Mouse (Mus musculus): ENCODE data around the gene Hlf. TPM values are rescaled to one million over a fixed set of nuclear protein-coding genes. Genes with fewer than 3 reads are reported as not detected.
A peak's percentile ranks its signal among the peaks of the same experiment; 100 is the strongest.

Gene Hlf
- total RNA-seq, 2 experiments from 2014 or later: 138 to 143 TPM

GRCm38 (mm10) chr11:90370367-90370766, 20.3 kb downstream of the Hlf start:
- intact Hi-C loops (cut with DNase I): no loop called here
- DNase-seq (ENCODE audit: extremely low spot score in 1 of 2, low spot score in 2 of 2): no peak
- no peak for TF ChIP-seq CTCF (IDR thresholded peaks at IDR 0.05)
- Histone ChIP-seq H3K27ac (peak overlapping the region; percentile 89), H3K4me3 (no peak overlapping the region)

- no peak for TF ChIP-seq CTCF (IDR thresholded peaks at IDR 0.05)
- DNase-seq (ENCODE audit: extremely low spot score in 1 of 2, low spot score in 2 of 2): peak; percentile 90 to 93
- Histone ChIP-seq H3K27ac (peak overlapping the region; percentile 89), H3K4me3 (peak overlapping the region; percentile 21; the same call in 1 of the 2 replicates)
- intact Hi-C loops (cut with DNase I): loop anchor here (1.0 to 5.0 kb wide), 2 partner anchors 20 to 117 kb away; no protein-coding TSS in a partner anchor
Measured at GRCm38 (mm10) chr11:90369605-90370004, 21.1 kb downstream of the Hlf start.

GRCm38 (mm10) chr11:90369115-90369514, 21.6 kb downstream of the Hlf start:
- Histone ChIP-seq H3K4me3 (peak overlapping the region; percentile 21; the same call in 1 of the 2 replicates), H3K27ac (peak overlapping the region; percentile 89)
- TF ChIP-seq CTCF (IDR thresholded peaks at IDR 0.05): no peak
- DNase-seq (ENCODE audit: extremely low spot score in 1 of 2, low spot score in 2 of 2): no peak
- intact Hi-C loops (cut with DNase I): loop anchor here (1.0 to 5.0 kb wide), 2 partner anchors 20 to 117 kb away; no protein-coding TSS in a partner anchor

- TF ChIP-seq CTCF (IDR thresholded peaks at IDR 0.05): no peak
- Histone ChIP-seq H3K27ac (peak overlapping the region; percentile 89), H3K4me3 (no peak overlapping the region)
- no peak for DNase-seq (ENCODE audit: extremely low spot score in 1 of 2, low spot score in 2 of 2)
- intact Hi-C loops (cut with DNase I): loop anchor here (5.0 kb wide), 1 partner anchor 116 kb away; no protein-coding TSS in a partner anchor
Measured at GRCm38 (mm10) chr11:90367894-90368860, 22.5 kb downstream of the Hlf start.

- no peak for DNase-seq (ENCODE audit: extremely low spot score in 1 of 2, low spot score in 2 of 2)
- TF ChIP-seq CTCF (IDR thresholded peaks at IDR 0.05): no peak
- intact Hi-C loops (cut with DNase I): loop anchor here (5.0 kb wide), 1 partner anchor 113 kb away; no protein-coding TSS in a partner anchor
- H3K27ac ChIP-seq: peak overlapping the region; percentile 58; the same call in 1 of the 2 replicates
- no peak overlapping the region for H3K4me3 ChIP-seq
Measured at GRCm38 (mm10) chr11:90364865-90365264, 25.8 kb downstream of the Hlf start.

DNA sequence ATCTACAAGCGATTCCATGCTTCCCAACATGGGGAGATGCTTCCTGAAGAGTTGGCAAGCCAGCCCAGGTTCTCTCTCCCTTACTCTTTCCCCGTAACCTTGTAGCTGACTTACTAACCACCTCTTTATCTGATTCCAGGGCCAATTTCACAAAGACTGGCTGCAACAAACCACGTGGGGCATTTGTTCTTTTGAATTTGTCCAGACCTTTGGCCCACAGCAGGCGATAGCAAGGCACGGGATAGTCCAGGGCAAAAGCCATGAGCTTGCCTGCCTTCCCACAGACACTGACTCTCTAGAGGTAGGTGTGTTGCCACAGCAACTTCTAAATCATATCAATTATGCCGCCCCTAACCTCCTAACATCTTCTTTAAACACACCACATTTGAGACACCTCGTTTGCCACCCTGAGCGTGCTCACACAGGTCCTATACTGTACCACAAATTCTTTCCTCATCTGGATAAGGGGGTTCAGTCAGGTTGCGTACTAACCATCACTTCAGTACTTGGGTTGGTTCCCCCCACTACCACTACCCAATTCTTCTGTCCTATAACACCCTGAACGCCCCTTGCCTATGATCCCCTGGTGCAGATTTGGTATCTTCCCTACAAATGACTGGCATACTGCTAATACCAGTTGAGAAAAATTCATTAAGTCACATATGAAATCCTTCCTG, 26.7 kb downstream of the Hlf start:
- Histone ChIP-seq H3K4me3 (no peak overlapping the region), H3K27ac (no peak overlapping the region)
- no peak for DNase-seq (ENCODE audit: extremely low spot score in 1 of 2, low spot score in 2 of 2)
- intact Hi-C loops (cut with DNase I): no loop called here
- no peak for TF ChIP-seq CTCF (IDR thresholded peaks at IDR 0.05)

- Histone ChIP-seq H3K4me3 (no peak overlapping the region), H3K27ac (no peak overlapping the region)
- intact Hi-C loops (cut with DNase I): no loop called here
- DNase-seq (ENCODE audit: extremely low spot score in 1 of 2, low spot score in 2 of 2): no peak
- peak; percentile 75 for TF ChIP-seq CTCF (IDR thresholded peaks at IDR 0.05)
Measured at GRCm38 (mm10) chr11:90363406-90363805, 27.3 kb downstream of the Hlf start.

GRCm38 (mm10) chr11:90360536-90360935, 30.2 kb downstream of the Hlf start:
- DNase-seq (ENCODE audit: extremely low spot score in 1 of 2, low spot score in 2 of 2): no peak
- peak overlapping the region; percentile 29; the same call in 1 of the 2 replicates for H3K27ac ChIP-seq
- TF ChIP-seq CTCF (IDR thresholded peaks at IDR 0.05): no peak
- H3K4me3 ChIP-seq: no peak overlapping the region
- intact Hi-C loops (cut with DNase I): no loop called here

DNA sequence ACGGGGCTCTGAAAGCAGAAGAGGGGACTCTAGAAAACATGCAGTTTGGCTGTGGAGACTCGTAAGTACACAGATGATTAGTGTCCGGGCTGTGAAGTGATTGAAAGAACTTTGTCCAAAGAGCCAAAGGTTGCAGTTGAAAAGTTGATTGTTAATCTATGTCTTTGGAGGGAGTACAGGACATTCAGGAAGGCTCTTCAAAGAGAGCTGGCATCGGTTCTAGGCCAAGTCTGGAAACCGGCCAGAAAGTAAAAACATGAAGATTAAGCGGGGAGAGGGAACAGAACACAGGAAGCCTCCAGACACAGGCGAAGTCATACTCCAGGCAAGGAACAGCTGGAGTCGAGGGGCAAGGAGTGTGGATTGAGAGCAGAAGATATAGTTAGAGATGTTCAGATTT, 32.6 kb downstream of the Hlf start:
- intact Hi-C loops (cut with DNase I): no loop called here
- H3K27ac ChIP-seq: no peak overlapping the region
- DNase-seq (ENCODE audit: extremely low spot score in 1 of 2, low spot score in 2 of 2): no peak
- no peak for TF ChIP-seq CTCF (IDR thresholded peaks at IDR 0.05)
- H3K4me3 ChIP-seq: no peak overlapping the region

- no peak overlapping the region for H3K27ac ChIP-seq
- DNase-seq (ENCODE audit: extremely low spot score in 1 of 2, low spot score in 2 of 2): no peak
- TF ChIP-seq CTCF (IDR thresholded peaks at IDR 0.05): no peak
- intact Hi-C loops (cut with DNase I): no loop called here
- H3K4me3 ChIP-seq: no peak overlapping the region
Measured at GRCm38 (mm10) chr11:90357371-90357770, 33.3 kb downstream of the Hlf start.

DNA sequence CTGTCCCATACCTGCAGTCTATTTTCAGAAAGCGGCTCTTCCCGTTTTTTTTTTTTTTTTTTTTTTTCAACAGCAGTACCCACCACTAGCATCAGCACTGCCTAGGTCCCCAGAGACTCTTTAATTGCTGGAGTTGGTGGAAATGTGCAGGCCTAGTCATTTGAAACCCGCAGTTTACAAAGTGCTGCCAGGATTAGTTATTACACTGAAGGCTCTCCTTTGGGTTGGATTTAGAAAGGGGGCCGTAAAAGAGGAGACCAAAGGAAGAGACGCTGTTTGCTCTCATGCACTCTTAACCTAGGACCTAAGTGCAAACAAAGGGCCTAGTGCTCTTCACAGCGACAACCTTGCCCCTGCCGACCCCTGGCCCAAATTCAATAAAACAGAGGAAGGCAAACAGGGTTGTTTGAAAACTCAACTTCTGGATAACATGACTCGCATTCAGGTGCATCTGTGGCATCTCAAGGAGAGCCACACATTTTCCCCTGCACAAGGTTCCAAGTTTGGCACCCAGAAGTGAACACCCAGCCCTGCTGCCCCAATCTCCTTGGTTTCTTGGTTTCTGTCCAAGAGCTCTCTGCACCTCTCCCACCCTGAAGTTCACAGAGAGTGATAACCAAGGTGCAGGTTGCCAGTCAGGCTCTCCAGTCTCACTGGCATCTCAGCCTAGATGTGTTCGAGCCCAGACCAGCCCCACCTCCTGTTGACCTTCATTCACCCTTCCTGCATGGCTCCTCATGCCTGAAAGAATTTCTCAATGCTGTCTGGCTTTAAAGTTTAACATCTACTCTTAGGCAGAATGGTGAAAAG, 34.0 kb downstream of the Hlf start:
- no peak for TF ChIP-seq CTCF (IDR thresholded peaks at IDR 0.05)
- Histone ChIP-seq H3K27ac (no peak overlapping the region), H3K4me3 (no peak overlapping the region)
- DNase-seq (ENCODE audit: extremely low spot score in 1 of 2, low spot score in 2 of 2): no peak
- intact Hi-C loops (cut with DNase I): no loop called here
